In the genomic region with DNA sequence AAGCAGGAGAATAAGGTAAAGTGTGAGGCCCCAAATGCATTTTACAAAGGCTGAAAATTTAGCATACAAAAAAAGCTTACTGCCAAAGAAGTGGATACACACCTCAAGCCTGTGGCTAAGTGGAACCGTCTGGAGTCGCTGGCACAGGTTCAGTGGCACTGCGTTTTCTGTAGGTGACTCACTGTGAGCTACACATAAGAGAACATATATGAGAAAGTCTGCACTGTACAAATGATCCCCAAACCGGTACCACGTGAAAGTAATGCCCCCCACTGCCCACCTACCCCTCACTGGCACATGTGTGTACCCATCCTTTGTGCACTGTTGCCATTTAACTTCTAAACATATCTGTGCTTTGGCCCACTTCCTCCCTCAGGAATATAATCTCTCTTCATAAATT, we compare ENCODE assay signal across 14 mouse cellular contexts. TPM values are rescaled to one million over a fixed set of nuclear protein-coding genes. Genes with fewer than 3 reads are reported as not detected.
A peak's percentile ranks its signal among the peaks of the same experiment; 100 is the strongest.
DNase-seq lines count a peak whose midpoint lies in the region; ATAC-seq and TF ChIP-seq lines count a peak whose summit lies in the region.
"Had no signal": no experiment of that assay in that cellular context is flagged by ENCODE, and none has a peak within 500 bp of the region (broad histone marks: within the 10 kb centered on the region; RNA-seq: fewer than 3 reads in every experiment).

No protein-coding gene starts in this region.

- no peak for TF ChIP-seq CTCF in intestine, postnatal 0 days (IDR thresholded peaks at IDR 0.05; ENCODE audit: low read depth)

- WGBS in intestine, embryonic 15.5 days = 77% methylated on average over 5 of the region's 5 CpGs
- 73% methylated on average over 5 of the region's 5 CpGs for WGBS in intestine, postnatal 0 days
- WGBS in embryonic facial prominence, embryonic 15.5 days = 62% methylated on average over 5 of the region's 5 CpGs
- WGBS in forebrain, embryonic 15.5 days = 84% methylated on average over 5 of the region's 5 CpGs

- H3K36me3 ChIP-seq in intestine, embryonic 15.5 days = no peaks in the 10 kb centered on the region
- H3K36me3 ChIP-seq in intestine, postnatal 0 days (ENCODE audit: control insufficient read depth, insufficient read depth) = peaks cover 3% of the 10 kb centered on the region; the same call in 1 of the 2 replicates
- no peaks in the 10 kb centered on the region for H3K36me3 ChIP-seq in embryonic facial prominence, embryonic 15.5 days
- no peaks in the 10 kb centered on the region for H3K36me3 ChIP-seq in forebrain, embryonic 15.5 days
- H3K36me3 ChIP-seq: neural tube, embryonic 13.5 days had no signal

- H3K4me1 ChIP-seq in intestine, embryonic 15.5 days (replicated peaks) = peaks cover 11% of the 10 kb centered on the region; the same call in 1 of the 2 replicates
- H3K4me1 ChIP-seq in intestine, postnatal 0 days (replicated peaks; ENCODE audit: control insufficient read depth, insufficient read depth, low read length) = no peaks in the 10 kb centered on the region
- peaks cover 6% of the 10 kb centered on the region; the same call in 1 of the 2 replicates for H3K4me1 ChIP-seq in embryonic facial prominence, embryonic 15.5 days
- H3K4me1 ChIP-seq in forebrain, embryonic 15.5 days = no peaks in the 10 kb centered on the region
- H3K4me1 ChIP-seq: forebrain, embryonic 13.5 days had no signal

- no peak for ATAC-seq in intestine, embryonic 15.5 days
- no peak for ATAC-seq in intestine, postnatal 0 days
- peak; percentile 60; the same call in 1 of the 2 replicates for ATAC-seq in embryonic facial prominence, embryonic 15.5 days (ENCODE audit: insufficient number of reproducible peaks, low FRiP score, low TSS enrichment, low read depth)
- ATAC-seq in forebrain, embryonic 15.5 days (replicated peaks) = no peak
- ATAC-seq: forebrain, embryonic 13.5 days; Patski had no signal

- peak overlapping the region; percentile 60; the same call in 1 of the 2 replicates for H3K27ac ChIP-seq in intestine, embryonic 15.5 days
- H3K27ac ChIP-seq in intestine, postnatal 0 days (ENCODE audit: low read depth, low read length) = no peak overlapping the region
- H3K27ac ChIP-seq in embryonic facial prominence, embryonic 15.5 days (replicated peaks) = peak overlapping the region; percentile 60
- no peak overlapping the region for H3K27ac ChIP-seq in forebrain, embryonic 15.5 days (replicated peaks)
- H3K27ac ChIP-seq: forebrain, embryonic 13.5 days; neural tube, embryonic 13.5 days had no signal

- no peaks in the 10 kb centered on the region for H3K27me3 ChIP-seq in intestine, embryonic 15.5 days (replicated peaks)
- H3K27me3 ChIP-seq in intestine, postnatal 0 days (replicated peaks; ENCODE audit: control insufficient read depth, insufficient read depth, low read length) = no peaks in the 10 kb centered on the region
- H3K27me3 ChIP-seq in embryonic facial prominence, embryonic 15.5 days = no peaks in the 10 kb centered on the region
- no peaks in the 10 kb centered on the region for H3K27me3 ChIP-seq in forebrain, embryonic 15.5 days
- H3K27me3 ChIP-seq: forebrain, embryonic 13.5 days; neural tube, embryonic 13.5 days; Patski had no signal

- no peak overlapping the region for H3K9ac ChIP-seq in intestine, embryonic 15.5 days
- H3K9ac ChIP-seq in intestine, postnatal 0 days (ENCODE audit: low read depth, low read length) = no peak overlapping the region
- H3K9ac ChIP-seq in embryonic facial prominence, embryonic 15.5 days = no peak overlapping the region
- H3K9ac ChIP-seq in forebrain, embryonic 15.5 days (replicated peaks) = no peak overlapping the region
- H3K9ac ChIP-seq: forebrain, embryonic 13.5 days; neural tube, embryonic 13.5 days had no signal

- peak; percentile 31 for DNase-seq in adrenal gland, adult 2 months
- DNase-seq in adrenal gland, postnatal 4 days (ENCODE audit: low spot score in 2 of 2) = no peak
- peak; percentile 38 for DNase-seq in 3T3-L1 (ENCODE audit: low read depth, low spot score)
- DNase-seq in layer of hippocampus, postnatal 14 days (ENCODE audit: low spot score in 2 of 2) = no peak
- DNase-seq: cerebellum, postnatal 14 days; liver; thymus, postnatal 14 days had no signal

- H3K9me3 ChIP-seq in intestine, embryonic 15.5 days = no peaks in the 10 kb centered on the region
- H3K9me3 ChIP-seq in intestine, postnatal 0 days (ENCODE audit: control insufficient read depth) = no peaks in the 10 kb centered on the region
- no peaks in the 10 kb centered on the region for H3K9me3 ChIP-seq in embryonic facial prominence, embryonic 15.5 days (replicated peaks)
- H3K9me3 ChIP-seq in forebrain, embryonic 15.5 days = no peaks in the 10 kb centered on the region
- H3K9me3 ChIP-seq: forebrain, embryonic 13.5 days; neural tube, embryonic 13.5 days had no signal

- H3K4me3 ChIP-seq in intestine, embryonic 15.5 days (replicated peaks) = no peak overlapping the region
- H3K4me3 ChIP-seq in intestine, postnatal 0 days (ENCODE audit: low read depth, low read length) = no peak overlapping the region
- H3K4me3 ChIP-seq in embryonic facial prominence, embryonic 15.5 days (replicated peaks) = no peak overlapping the region
- no peak overlapping the region for H3K4me3 ChIP-seq in forebrain, embryonic 15.5 days
- H3K4me3 ChIP-seq: forebrain, embryonic 13.5 days; neural tube, embryonic 13.5 days had no signal

- H3K4me2 ChIP-seq in intestine, embryonic 15.5 days (replicated peaks) = no peak overlapping the region
- no peak overlapping the region for H3K4me2 ChIP-seq in intestine, postnatal 0 days (replicated peaks; ENCODE audit: low read depth)
- no peak overlapping the region for H3K4me2 ChIP-seq in embryonic facial prominence, embryonic 15.5 days (replicated peaks)
- no peak overlapping the region for H3K4me2 ChIP-seq in forebrain, embryonic 15.5 days (replicated peaks)
- H3K4me2 ChIP-seq: forebrain, embryonic 13.5 days; neural tube, embryonic 13.5 days had no signal

RNA-seq across cellular contexts. Expression of a gene that starts 22.8 kb away (rescaled TPM):
- total RNA-seq in adrenal gland, adult 2 months (2021) = 10 to 100 TPM; 10.8 to 14.9 TPM
- 13.4 and 16.6 TPM in 2 replicates for polyA plus RNA-seq in adrenal gland, adult 2 months (2012; rRNA removed)
- total RNA-seq in adrenal gland, postnatal 4 days (2021) = 100 to 1,000 TPM in 1 of 2 experiments, 10 to 100 TPM in 1; 80.3 to 105 TPM
- polyA plus RNA-seq in intestine, embryonic 15.5 days (2015; fragmentation: Nextera tagmentation; extraction: Ambion mirVana) = 68.9 and 76.8 TPM in 2 replicates
- 20.0 and 21.8 TPM in 2 replicates for polyA plus RNA-seq in intestine, postnatal 0 days (2015; fragmentation: Nextera tagmentation; extraction: Ambion mirVana)
- polyA plus RNA-seq in embryonic facial prominence, embryonic 15.5 days (2015; fragmentation: Nextera tagmentation; extraction: Ambion mirVana) = 86.7 and 91.3 TPM in 2 replicates
- 10 to 100 TPM in 1 of 2 experiments, 1 to 10 TPM in 1; 8.6 to 17.2 TPM for total RNA-seq in layer of hippocampus, postnatal 14 days (2021)
- polyA plus RNA-seq in forebrain, embryonic 15.5 days (2015; fragmentation: Nextera tagmentation; extraction: Ambion mirVana) = 22.2 and 29.9 TPM in 2 replicates

Comparison
In these comparisons a context has a peak if more than half of its experiments do, and no peak if none do; other contexts are left out.
1. DNase-seq: peak in adrenal gland, adult 2 months (single experiment) and 3T3-L1 (single experiment); none in adrenal gland, postnatal 4 days (0 of 2) and layer of hippocampus, postnatal 14 days (0 of 2).
2. H3K27ac ChIP-seq: peak in intestine, embryonic 15.5 days (single experiment) and embryonic facial prominence, embryonic 15.5 days (single experiment); none in intestine, postnatal 0 days (single experiment) and forebrain, embryonic 15.5 days (single experiment).